Mouse (Mus musculus): ENCODE results near the gene Psen2. TPM values are rescaled to one million over a fixed set of nuclear protein-coding genes. Genes with fewer than 3 reads are reported as not detected.

Psen2 gene
- polyA plus RNA-seq, 1 experiment from 2014 or later = 15.1 TPM

Other genes with a start within 250 kb of the Psen2 start
- 15.2 and 17.8 TPM in 2 replicates for gene Coq8a, start 63.8 kb downstream of the Psen2 start, polyA plus RNA-seq (2016; fragmentation: Nextera tagmentation; extraction: Ambion mirVana)
- 7.2 and 9.1 TPM in 2 replicates for gene Itpkb, start 67.0 kb upstream of the Psen2 start, polyA plus RNA-seq (2016; fragmentation: Nextera tagmentation; extraction: Ambion mirVana)
- gene Stum, start 220.1 kb upstream of the Psen2 start, polyA plus RNA-seq (2016; fragmentation: Nextera tagmentation; extraction: Ambion mirVana) = 0.10 and 0.23 TPM in 2 replicates